In genomic region chr8:120634329-120634839, GRCm38 (mm10) we compare ENCODE assay signal across 8 mouse cellular contexts. TPM values are rescaled to one million over a fixed set of nuclear protein-coding genes. Genes with fewer than 3 reads are reported as not detected.
DNase-seq lines count a peak whose midpoint lies in the region; ATAC-seq and TF ChIP-seq lines count a peak whose summit lies in the region.

No protein-coding gene starts in this region.

- H3K27ac ChIP-seq in limb, embryonic 14.5 days (replicated peaks; ENCODE audit: low read depth, low read length), result no peak overlapping the region
- H3K27ac ChIP-seq in midbrain, embryonic 14.5 days (replicated peaks; ENCODE audit: low read depth, low read length), result no peak overlapping the region

- peak overlapping the region; percentile 68 for H3K4me3 ChIP-seq in limb, embryonic 14.5 days (replicated peaks; ENCODE audit: low read length)
- peak overlapping the region; percentile 60 for H3K4me3 ChIP-seq in midbrain, embryonic 14.5 days (replicated peaks; ENCODE audit: low read depth, low read length)

- peak; percentile 98 for DNase-seq in heart, adult 11 months
- DNase-seq in heart, postnatal 25 days (ENCODE audit: low spot score), result no peak
- peak; percentile 39 for DNase-seq in c-Kit-positive CD71-negative TER-119-negative erythroid progenitor cells, embryonic 14.5 days (ENCODE audit: low read depth)
- DNase-seq in gastrocnemius, postnatal 10 days, result peak; percentile 53
- peak; percentile 86 for DNase-seq in induced T-regulatory cell, adult 2 months (ENCODE audit: low read depth)
- no peak for DNase-seq in limb, embryonic 14.5 days (ENCODE audit: low spot score)
- peak; percentile 63 for DNase-seq in midbrain, embryonic 14.5 days
- peak; percentile 23 to 29 for DNase-seq in spleen, postnatal 36 days (ENCODE audit: low spot score in 2 of 2)

- no peak for TF ChIP-seq POLR2A in limb, embryonic 14.5 days (IDR thresholded peaks at IDR 0.05; ENCODE audit: borderline replicate concordance, extremely low read depth, insufficient read depth, insufficient read length)

- H3K4me1 ChIP-seq in limb, embryonic 14.5 days (ENCODE audit: control insufficient read depth, insufficient read depth, low read length), result peaks cover 13% of the 10 kb centered on the region
- H3K4me1 ChIP-seq in midbrain, embryonic 14.5 days (ENCODE audit: control insufficient read depth, insufficient read depth, low read length), result 0 out of 2 replicates have a peak, but pooled peaks cover 10% of the 10 kb centered on the region

- peak overlapping the region; percentile 100 for H3K4me2 ChIP-seq in limb, embryonic 14.5 days (replicated peaks; ENCODE audit: low read depth, low read length, severe bottlenecking)
- peak overlapping the region; percentile 96 for H3K4me2 ChIP-seq in midbrain, embryonic 14.5 days (ENCODE audit: low read length)

- intact Hi-C loops in heart, postnatal 25 days (cut with DNase I), result no loop called here

- peak overlapping the region; percentile 66 for H3K9ac ChIP-seq in limb, embryonic 14.5 days (ENCODE audit: low read depth, low read length, severe bottlenecking)
- peak overlapping the region; percentile 70 for H3K9ac ChIP-seq in midbrain, embryonic 14.5 days (replicated peaks; ENCODE audit: low read length)

- ATAC-seq in limb, embryonic 14.5 days (ENCODE audit: low FRiP score, low read depth), result peak; percentile 54; the same call in 1 of the 2 replicates
- ATAC-seq in midbrain, embryonic 14.5 days (ENCODE audit: low FRiP score, low TSS enrichment), result peak; percentile 44; the same call in 1 of the 2 replicates

- 0 out of 2 replicates have a peak, but pooled peaks cover 13% of the 10 kb centered on the region for H3K27me3 ChIP-seq in limb, embryonic 14.5 days (ENCODE audit: control insufficient read depth, insufficient read depth, low read length)
- 0 out of 2 replicates have a peak, but pooled peaks cover 6% of the 10 kb centered on the region for H3K27me3 ChIP-seq in midbrain, embryonic 14.5 days (ENCODE audit: control insufficient read depth, insufficient read depth, low read length)

- H3K9me3 ChIP-seq in limb, embryonic 14.5 days (ENCODE audit: control insufficient read depth, low read length), result no peaks in the 10 kb centered on the region
- H3K9me3 ChIP-seq in midbrain, embryonic 14.5 days (ENCODE audit: control insufficient read depth, low read length), result no peaks in the 10 kb centered on the region

- WGBS in limb, embryonic 14.5 days, result under 1% methylated on average over 31 of the region's 42 CpGs
- under 1% methylated on average over 31 of the region's 42 CpGs for WGBS in midbrain, embryonic 14.5 days

- H3K36me3 ChIP-seq in limb, embryonic 14.5 days (ENCODE audit: control insufficient read depth, insufficient read depth, low read length), result no peaks in the 10 kb centered on the region
- H3K36me3 ChIP-seq in midbrain, embryonic 14.5 days (ENCODE audit: control insufficient read depth, insufficient read depth, low read length), result no peaks in the 10 kb centered on the region

RNA-seq across cellular contexts. Expression of gene 1190005I06Rik, which starts 13.0 kb away (rescaled TPM):
- total RNA-seq in heart, postnatal 25 days (2021), result 1 to 10 TPM; 2.3 to 3.4 TPM
- 1 to 10 TPM in 1 of 2 experiments, under 1 TPM in 1; 0.65 to 1.3 TPM for total RNA-seq in gastrocnemius, postnatal 10 days (2021)
- polyA plus RNA-seq in limb, embryonic 14.5 days (2012; rRNA removed), result 6.4 and 6.6 TPM in 2 replicates
- polyA plus RNA-seq in limb, embryonic 14.5 days (2014; fragmentation: Nextera tagmentation; extraction: Ambion mirVana), result 8.3 and 8.7 TPM in 2 replicates
- 11.8 and 12.8 TPM in 2 replicates for polyA plus RNA-seq in midbrain, embryonic 14.5 days (2014; fragmentation: Nextera tagmentation; extraction: Ambion mirVana)

RNA-seq across cellular contexts. Expression of gene Gm27021, which starts 33.5 kb away (rescaled TPM):
- total RNA-seq in heart, postnatal 25 days (2021), result not detected
- not detected for total RNA-seq in gastrocnemius, postnatal 10 days (2021)
- polyA plus RNA-seq in limb, embryonic 14.5 days (2012; rRNA removed), result 3.4 and 4.3 TPM in 2 replicates
- 2.2 and 3.0 TPM in 2 replicates for polyA plus RNA-seq in limb, embryonic 14.5 days (2014; fragmentation: Nextera tagmentation; extraction: Ambion mirVana)
- 4.9 and 5.1 TPM in 2 replicates for polyA plus RNA-seq in midbrain, embryonic 14.5 days (2014; fragmentation: Nextera tagmentation; extraction: Ambion mirVana)

RNA-seq across cellular contexts. Expression of gene Cox4i1, which starts 33.6 kb away (rescaled TPM):
- total RNA-seq in heart, postnatal 25 days (2021), result 1,000 to 10,000 TPM; 4,549 to 4,664 TPM
- total RNA-seq in gastrocnemius, postnatal 10 days (2021), result 1,000 to 10,000 TPM; 1,346 to 1,605 TPM
- 736 and 1,017 TPM in 2 replicates for polyA plus RNA-seq in limb, embryonic 14.5 days (2012; rRNA removed)
- polyA plus RNA-seq in limb, embryonic 14.5 days (2014; fragmentation: Nextera tagmentation; extraction: Ambion mirVana), result 948 and 964 TPM in 2 replicates
- 1,016 and 1,147 TPM in 2 replicates for polyA plus RNA-seq in midbrain, embryonic 14.5 days (2014; fragmentation: Nextera tagmentation; extraction: Ambion mirVana)

RNA-seq across cellular contexts. Expression of gene Emc8, which starts 34.0 kb away (rescaled TPM):
- 10 to 100 TPM; 45.6 to 46.9 TPM for total RNA-seq in heart, postnatal 25 days (2021)
- 10 to 100 TPM; 42.7 to 47.2 TPM for total RNA-seq in gastrocnemius, postnatal 10 days (2021)
- polyA plus RNA-seq in limb, embryonic 14.5 days (2012; rRNA removed), result 109 and 160 TPM in 2 replicates
- polyA plus RNA-seq in limb, embryonic 14.5 days (2014; fragmentation: Nextera tagmentation; extraction: Ambion mirVana), result 238 and 252 TPM in 2 replicates
- 108 and 142 TPM in 2 replicates for polyA plus RNA-seq in midbrain, embryonic 14.5 days (2014; fragmentation: Nextera tagmentation; extraction: Ambion mirVana)

RNA-seq across cellular contexts. Expression of gene Gins2, which starts 45.3 kb away (rescaled TPM):
- total RNA-seq in heart, postnatal 25 days (2021), result 1 to 10 TPM; 1.2 to 1.5 TPM
- total RNA-seq in gastrocnemius, postnatal 10 days (2021), result 1 to 10 TPM; 8.6 to 9.1 TPM
- polyA plus RNA-seq in limb, embryonic 14.5 days (2012; rRNA removed), result 72.3 and 97.9 TPM in 2 replicates
- 92.4 and 107 TPM in 2 replicates for polyA plus RNA-seq in limb, embryonic 14.5 days (2014; fragmentation: Nextera tagmentation; extraction: Ambion mirVana)
- 15.5 and 23.7 TPM in 2 replicates for polyA plus RNA-seq in midbrain, embryonic 14.5 days (2014; fragmentation: Nextera tagmentation; extraction: Ambion mirVana)

Comparison
In these comparisons a context has a peak if more than half of its experiments do, and no peak if none do; other contexts are left out.
1. DNase-seq: peak in heart, adult 11 months (single experiment), c-Kit-positive CD71-negative TER-119-negative erythroid progenitor cells, embryonic 14.5 days (single experiment), gastrocnemius, postnatal 10 days (single experiment), induced T-regulatory cell, adult 2 months (single experiment), midbrain, embryonic 14.5 days (single experiment) and spleen, postnatal 36 days (2 of 2); none in heart, postnatal 25 days (single experiment) and limb, embryonic 14.5 days (single experiment).